Mouse (Mus musculus) liver, adult 2 months (tissue): ENCODE measurements around the gene Olfr918.

Experiments
- CTCF ChIP-seq: fragments of 200-500 bp; IDR thresholded peaks from 2 replicates; pipeline ENCODE4 v1.5.1; 2011; ENCODE audit warnings: low read depth, low read length, control low read depth
- POLR2A ChIP-seq: fragments of 200-500 bp; IDR thresholded peaks from 2 replicates; pipeline ENCODE4 v1.6.1; 2011; ENCODE audit warnings: low read length, control low read depth; ENCODE audit not compliant: insufficient read depth; ENCODE audit errors: extremely low read depth

GRCm38 (mm10) chr9:38724044-38724443, 49.6 kb upstream of the Olfr918 start:
- TF ChIP-seq CTCF (no peak), POLR2A (no peak)
